Mouse (Mus musculus): ENCODE results near the gene Hpcal1.
"Not testable (repeated sequence)": the region's sequence is repeated elsewhere in the genome, so short reads cannot be mapped to it uniquely, and the experiment has no call there.

Gene Hpcal1

GRCm38 (mm10) chr12:17779093-17779492, 88.4 kb downstream of the Hpcal1 start:
- no peak for DNase-seq (ENCODE audit: low spot score in 2 of 2)

GRCm38 (mm10) chr12:17789486-17789885, 98.8 kb downstream of the Hpcal1 start:
- DNase-seq (ENCODE audit: low spot score in 2 of 2): no peak

DNA sequence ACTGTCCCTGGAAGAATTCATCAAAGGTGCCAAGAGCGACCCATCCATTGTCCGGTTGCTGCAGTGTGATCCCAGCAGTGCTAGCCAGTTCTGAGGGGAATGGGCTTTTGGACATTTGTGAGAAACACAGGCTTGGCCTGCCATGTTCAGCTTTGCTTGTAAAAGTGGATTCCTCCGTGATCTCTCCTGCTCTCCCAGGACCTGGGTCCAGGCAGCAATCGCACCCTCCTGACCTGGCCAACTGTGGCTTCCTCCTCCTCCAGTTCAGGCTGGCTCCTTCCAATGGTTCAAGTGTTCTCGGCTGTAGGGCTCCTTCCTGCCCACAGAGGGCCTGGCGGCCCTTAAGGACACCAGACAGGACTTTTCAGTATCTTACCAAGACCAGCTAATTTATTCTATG, 100.5 kb downstream of the Hpcal1 start:
- DNase-seq (ENCODE audit: low spot score in 2 of 2): no peak

- no peak for DNase-seq (ENCODE audit: low spot score in 2 of 2)
Measured at GRCm38 (mm10) chr12:17792756-17793155, 102.1 kb downstream of the Hpcal1 start.

- peak in 1 of 2 experiments; percentile 39 for DNase-seq (ENCODE audit: low spot score in 2 of 2)
Measured at GRCm38 (mm10) chr12:17795660-17796278, 105.1 kb downstream of the Hpcal1 start.

- DNase-seq (ENCODE audit: low spot score in 2 of 2): not testable (repeated sequence)
Measured at GRCm38 (mm10) chr12:17798261-17798660, 107.6 kb downstream of the Hpcal1 start.

GRCm38 (mm10) chr12:17808542-17808941, 117.9 kb downstream of the Hpcal1 start:
- peak; percentile 31 to 75 for DNase-seq (ENCODE audit: low spot score in 2 of 2)

- DNase-seq (ENCODE audit: low spot score in 2 of 2): not testable (repeated sequence)
Measured at GRCm38 (mm10) chr12:17835279-17835678, 144.6 kb downstream of the Hpcal1 start.
